Mouse (Mus musculus) thymus, postnatal 36 days (tissue): Measurements from ENCODE around the gene Ppp1r16b.

Experiments
- DNase-seq, 2 experiments: peaks; one replicate each; pipeline ENCODE4 v3.0.0; 2022; ENCODE audit warnings: mixed read lengths in 2 of 2

Gene Ppp1r16b

GRCm38 (mm10) chr2:158771066-158771763 is 106.0 kb downstream of the Ppp1r16b start:
- DNase-seq = peak; percentile 20 to 43

- no peak for DNase-seq
Measured at GRCm38 (mm10) chr2:158772808-158773207, 107.6 kb downstream of the Ppp1r16b start.

DNA sequence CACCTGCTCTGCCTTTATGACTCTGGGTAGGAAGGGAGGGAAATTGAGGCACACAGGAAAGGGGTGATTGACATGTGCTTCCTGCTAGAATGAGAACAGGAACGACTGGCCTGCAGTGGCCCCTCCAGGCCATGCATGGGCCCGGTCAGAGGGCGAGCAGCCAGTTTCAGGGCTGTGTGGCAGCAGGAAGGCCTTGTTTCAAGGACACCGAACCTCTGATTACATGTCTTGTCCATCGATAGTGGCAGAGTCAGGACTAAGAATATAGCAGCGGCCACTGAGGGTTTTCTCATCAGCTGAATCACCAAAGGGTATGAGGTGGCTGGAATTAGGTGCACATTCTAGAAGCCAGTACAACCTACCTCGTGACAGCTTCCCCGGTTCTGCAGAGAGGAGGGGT is 109.7 kb downstream of the Ppp1r16b start:
- DNase-seq = no peak

GRCm38 (mm10) chr2:158776716-158777115 is 111.5 kb downstream of the Ppp1r16b start:
- no peak for DNase-seq

GRCm38 (mm10) chr2:158777490-158777889 is 112.3 kb downstream of the Ppp1r16b start:
- DNase-seq = no peak

DNA sequence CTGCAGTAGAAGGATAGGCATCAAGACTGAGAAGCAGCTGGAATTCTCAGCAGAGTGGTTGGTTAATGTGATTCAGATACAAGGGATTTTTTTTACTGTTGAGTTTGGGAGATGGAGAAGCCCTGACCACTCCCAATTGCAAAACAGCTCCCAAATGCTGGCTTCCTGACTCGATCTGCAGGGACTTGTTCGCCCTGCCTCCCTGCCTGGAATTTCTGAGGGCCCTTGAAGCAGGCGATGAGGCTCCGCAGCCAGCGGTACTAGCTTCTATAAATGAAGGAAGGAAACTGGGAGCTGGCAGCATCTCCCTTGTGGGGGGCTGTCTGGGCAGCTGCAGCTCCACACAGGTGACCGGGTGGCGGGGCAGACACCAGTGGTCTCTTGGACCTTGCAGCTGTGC is 113.2 kb downstream of the Ppp1r16b start:
- no peak for DNase-seq

GRCm38 (mm10) chr2:158781126-158781525 is 115.9 kb downstream of the Ppp1r16b start:
- no peak for DNase-seq

- DNase-seq = no peak
Measured at GRCm38 (mm10) chr2:158786927-158787795, 122.0 kb downstream of the Ppp1r16b start.

DNA sequence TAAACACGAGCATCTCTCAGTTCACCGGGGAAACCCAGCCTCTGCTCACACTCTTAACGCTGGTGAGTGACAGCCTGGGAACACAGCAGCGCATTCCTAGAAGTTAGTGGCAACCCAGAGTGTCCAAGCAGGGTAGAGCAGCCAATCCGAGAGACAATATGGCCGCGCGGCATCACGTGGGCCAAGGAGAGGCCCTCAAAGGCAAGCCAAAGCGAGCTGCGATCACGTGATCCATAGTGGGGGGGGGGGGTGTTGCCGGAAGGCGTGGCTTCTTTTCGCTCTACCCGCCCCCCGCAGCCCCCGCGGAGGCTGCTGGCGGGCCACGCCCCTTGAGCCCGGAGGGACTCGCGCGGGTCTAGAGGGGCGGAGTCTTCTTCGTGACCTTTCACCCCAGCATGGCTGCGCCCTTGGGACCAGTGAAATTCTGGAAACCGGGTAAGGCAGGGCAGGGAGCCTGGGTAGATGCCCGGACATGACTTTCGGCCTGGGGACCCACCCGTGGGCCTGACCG is 129.4 kb downstream of the Ppp1r16b start, which contains the start of gene Dhx35:
TSS of gene Dhx35 (plus strand) at position 314 of the 511 bp plus-strand sequence.
- peak; percentile 91 to 92 for DNase-seq

DNA sequence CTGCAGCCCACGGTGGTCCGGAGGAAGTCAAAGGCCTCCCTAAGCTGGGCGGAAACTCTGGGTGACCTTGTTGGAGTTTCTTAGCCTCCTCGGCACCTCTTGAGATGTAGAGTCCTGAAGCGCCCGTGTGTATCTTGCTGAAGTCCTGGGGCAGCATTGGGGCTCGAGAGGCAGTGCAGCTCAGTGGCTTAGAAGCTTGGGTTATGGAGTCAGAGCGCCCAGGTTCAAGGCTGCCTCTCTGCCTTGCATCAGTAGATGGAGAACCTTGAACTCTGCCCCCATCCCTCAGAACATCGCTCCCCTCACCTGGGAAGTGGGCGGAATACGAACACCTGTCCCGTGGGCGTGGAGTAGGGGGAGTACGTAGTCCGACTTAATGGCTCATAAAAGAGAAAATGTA is 129.8 kb downstream of the Ppp1r16b start:
- DNase-seq = no peak

DNA sequence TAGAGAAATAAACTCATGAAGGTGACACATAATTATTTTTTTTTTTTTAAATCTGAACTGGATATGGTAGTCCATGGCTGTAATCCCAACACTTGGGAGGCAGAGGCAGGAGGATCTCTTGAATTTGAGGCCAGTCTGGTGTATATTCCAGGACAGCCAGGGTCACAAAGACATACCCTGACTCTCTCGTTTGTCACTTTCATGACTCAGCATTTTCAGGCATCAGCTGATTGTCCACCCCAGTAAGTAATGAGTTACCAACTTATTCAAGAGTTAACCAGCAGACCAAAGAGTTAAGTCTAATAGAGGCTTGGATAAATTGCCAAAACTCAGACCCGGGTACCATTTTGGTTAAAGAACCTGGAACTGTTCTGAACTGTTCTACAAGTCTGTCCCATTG is 130.7 kb downstream of the Ppp1r16b start:
- no peak for DNase-seq

- no peak for DNase-seq
Measured at GRCm38 (mm10) chr2:158799328-158799727, 134.1 kb downstream of the Ppp1r16b start.

- no peak for DNase-seq
Measured at GRCm38 (mm10) chr2:158800788-158801187, 135.6 kb downstream of the Ppp1r16b start.

DNA sequence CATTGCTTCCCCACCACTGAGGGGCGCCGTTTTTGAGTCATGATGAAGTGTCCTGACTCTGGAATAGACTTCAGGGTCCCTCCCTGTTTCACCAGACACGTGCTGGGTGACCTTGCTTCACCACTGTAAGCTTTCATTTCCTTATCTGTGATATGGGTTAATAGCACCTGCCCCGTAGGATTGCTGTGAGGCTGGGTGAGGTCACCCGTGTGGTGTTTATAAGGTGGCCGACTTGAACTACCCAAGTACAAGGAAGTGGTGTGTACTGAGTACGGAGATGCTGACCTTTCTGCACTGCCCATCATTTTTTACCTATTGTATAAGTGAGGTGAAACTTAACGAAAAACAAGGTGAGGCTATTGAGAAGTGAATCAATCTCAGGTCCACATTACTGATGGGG is 138.4 kb downstream of the Ppp1r16b start:
- DNase-seq = no peak

- DNase-seq = no peak
Measured at GRCm38 (mm10) chr2:158815686-158816085, 150.5 kb downstream of the Ppp1r16b start.
